Mouse (Mus musculus) liver, adult 2 months (tissue): Measurements from ENCODE around the gene Egfr.

Source experiments
- CTCF ChIP-seq: fragments of 200-500 bp; IDR thresholded peaks from 2 replicates; pipeline ENCODE4 v1.5.1; 2011; ENCODE audit warnings: low read depth, low read length, control low read depth
- POLR2A ChIP-seq: fragments of 200-500 bp; IDR thresholded peaks from 2 replicates; pipeline ENCODE4 v1.6.1; 2011; ENCODE audit warnings: low read length, control low read depth; ENCODE audit not compliant: insufficient read depth; ENCODE audit errors: extremely low read depth

GRCm38 (mm10) chr11:16769276-16769675 is 17.3 kb downstream of the Egfr start:
- TF ChIP-seq POLR2A (no peak), CTCF (no peak)
